Mouse (Mus musculus) right cerebral cortex, adult 18-20 months (tissue): ENCODE results near the gene Mlc1.

Experiments
- DNase-seq: peaks from one replicate; pipeline ENCODE4 v3.0.0; 2022; ENCODE audit warnings: mixed read lengths

Gene Mlc1

GRCm38 (mm10) chr15:88978281-88979137 lies at the start of gene Mlc1:
Mlc1 (minus strand) TSS chr15:88979007.
- peak; percentile 31 for DNase-seq

GRCm38 (mm10) chr15:89020492-89020891 lies 41.7 kb upstream of the Mlc1 start:
- DNase-seq = no peak

DNA sequence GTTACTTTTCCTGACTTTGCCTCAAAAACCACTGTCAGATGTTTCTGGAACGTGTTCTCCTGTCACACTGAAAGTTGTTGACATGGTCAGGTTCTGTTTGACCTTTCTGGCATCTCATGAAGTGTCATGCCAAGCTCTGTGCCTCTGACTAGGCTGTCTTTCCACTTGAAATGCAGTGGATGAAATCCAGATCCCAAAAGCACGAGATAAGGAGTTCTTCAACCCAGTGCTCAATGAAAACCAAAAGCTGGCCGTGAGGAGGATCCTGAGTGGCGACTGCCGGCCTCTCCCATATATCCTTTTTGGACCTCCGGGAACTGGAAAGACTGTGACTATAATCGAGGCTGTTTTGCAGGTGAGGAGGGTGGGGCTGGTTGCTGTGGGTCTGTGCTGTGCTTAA lies 41.3 kb upstream of the Mlc1 start:
- no peak for DNase-seq

DNA sequence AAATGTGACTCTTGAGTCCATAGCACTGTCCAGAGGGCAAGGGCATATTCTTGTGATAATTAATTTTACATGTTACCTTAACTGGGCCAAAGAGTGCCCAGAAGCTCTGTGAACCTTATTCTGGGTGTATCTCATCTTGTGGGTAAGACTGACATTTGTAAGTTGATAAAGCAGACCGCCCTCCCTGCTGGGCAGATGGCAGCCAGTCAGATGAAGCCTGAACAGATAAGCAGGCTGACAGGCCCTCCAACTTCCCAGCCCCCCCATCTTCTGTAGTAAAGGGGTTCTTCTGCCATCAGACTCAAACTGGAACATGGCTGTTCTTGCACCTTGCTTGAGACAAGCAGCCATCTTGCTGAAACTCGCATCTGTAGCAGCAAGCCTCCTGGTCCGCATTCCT lies 37.9 kb upstream of the Mlc1 start:
- no peak for DNase-seq

- DNase-seq = no peak
Observed at GRCm38 (mm10) chr15:89007781-89008180, 29.0 kb upstream of the Mlc1 start.

GRCm38 (mm10) chr15:89007002-89007401 lies 28.2 kb upstream of the Mlc1 start:
- DNase-seq = no peak

DNA sequence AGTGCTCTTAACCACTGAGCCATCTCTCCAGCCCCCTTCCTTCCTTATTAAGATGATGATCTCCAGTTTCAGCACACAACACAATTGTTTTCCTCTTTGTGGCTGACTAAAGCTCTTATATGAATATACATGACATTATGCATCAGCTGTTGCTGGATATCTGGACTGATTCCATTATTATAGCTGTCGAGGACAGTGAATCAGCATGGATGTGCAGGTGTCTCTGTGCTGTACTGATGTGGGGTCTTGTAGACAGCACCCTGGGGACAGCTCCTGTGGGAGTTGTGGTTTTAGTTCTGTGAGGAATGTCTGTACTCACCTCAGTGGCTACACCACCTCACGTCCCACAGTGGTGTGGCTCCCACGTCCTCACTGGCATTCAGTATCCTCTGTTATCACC lies 22.4 kb upstream of the Mlc1 start:
- DNase-seq = no peak

DNA sequence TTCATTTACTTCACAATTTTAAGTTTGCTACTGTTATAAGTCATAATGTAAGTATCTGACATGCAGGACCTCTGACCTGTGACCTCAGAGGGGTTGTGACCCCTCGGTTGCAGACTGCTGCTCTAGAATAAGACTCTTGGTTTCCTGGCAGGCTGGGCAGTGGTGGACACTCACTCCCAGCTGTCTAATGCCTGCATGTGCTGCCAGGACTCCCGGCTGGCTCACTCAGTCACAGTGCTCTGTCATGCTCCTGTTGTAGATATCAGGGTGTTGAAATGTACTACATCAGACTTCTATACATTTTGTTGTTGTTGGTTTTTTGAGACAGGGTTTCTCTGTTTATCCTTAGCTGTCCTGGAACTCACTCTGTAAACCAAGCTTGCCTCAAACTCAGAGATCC lies 21.6 kb upstream of the Mlc1 start:
- DNase-seq = no peak

DNA sequence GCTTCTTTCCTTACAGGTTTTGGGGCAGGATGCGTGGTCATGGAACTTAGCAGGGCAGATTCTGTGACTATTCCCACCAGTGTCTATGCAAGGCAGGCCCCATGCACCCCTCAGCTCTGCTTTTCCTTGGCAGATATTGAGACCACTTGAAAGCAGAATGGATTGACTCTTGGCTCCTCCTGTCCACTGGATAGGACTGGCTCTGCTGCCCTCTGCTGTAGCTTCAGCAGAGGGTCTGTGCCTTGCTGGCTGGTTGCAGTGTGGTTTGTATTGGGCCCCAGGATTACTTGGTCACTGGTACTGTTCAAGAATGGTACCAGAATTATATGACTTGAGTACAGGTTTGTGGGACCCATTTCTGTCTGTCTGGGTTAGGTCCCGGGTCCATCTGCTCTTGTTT lies 20.3 kb upstream of the Mlc1 start:
- no peak for DNase-seq

GRCm38 (mm10) chr15:88998636-88999035 lies 19.8 kb upstream of the Mlc1 start:
- peak; percentile 8 for DNase-seq

DNA sequence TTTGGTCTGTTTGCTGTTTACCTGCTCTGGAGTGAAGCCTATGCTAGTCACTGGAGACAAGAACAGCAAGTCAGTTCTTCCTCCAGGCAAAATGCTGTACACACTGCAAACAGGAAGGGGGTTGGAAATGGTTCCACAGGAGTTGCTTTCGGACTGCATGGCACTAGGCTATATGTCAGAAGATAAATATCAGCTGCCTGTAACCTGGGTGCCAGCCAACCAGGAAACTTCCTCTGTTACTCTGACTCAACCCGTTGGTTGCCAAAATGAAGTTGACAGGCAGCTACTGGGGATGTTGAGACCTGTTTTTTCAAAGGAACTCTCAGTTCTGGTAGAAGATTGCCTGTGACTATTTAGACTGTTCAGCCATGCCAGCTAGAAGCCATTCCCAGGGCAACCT lies 10.4 kb upstream of the Mlc1 start:
- DNase-seq = no peak

DNA sequence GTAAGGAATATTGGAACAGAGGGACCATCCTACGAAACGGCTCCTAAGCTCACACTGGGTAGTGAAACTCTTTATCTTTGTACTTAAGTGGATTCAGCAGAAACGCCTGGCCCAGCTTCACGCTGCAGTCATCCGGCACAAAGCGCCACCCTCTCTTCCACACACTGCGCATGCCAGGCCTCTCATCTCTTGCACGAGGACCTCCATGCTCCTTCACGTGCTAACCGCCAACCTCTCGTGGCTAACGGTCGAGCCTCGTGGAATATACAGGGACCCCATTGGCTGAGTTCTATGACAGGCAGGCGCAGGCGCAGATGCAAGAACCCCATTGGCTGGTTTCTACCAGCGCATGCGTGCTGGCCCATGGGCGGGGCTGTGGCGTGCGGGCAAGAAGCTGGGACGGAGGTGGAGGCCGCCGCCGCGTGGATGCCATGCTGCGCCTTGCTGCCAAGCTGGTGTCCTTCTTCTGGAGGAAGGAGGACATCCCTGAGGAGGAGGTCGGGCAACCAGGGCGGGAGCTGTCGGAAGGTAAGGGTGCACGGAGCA lies 3.8 kb upstream of the Mlc1 start, which contains the start of gene Mov10l1:
Gene Mov10l1 (plus strand): TSS at position 376 of the 546 bp plus-strand sequence.
- no peak for DNase-seq

DNA sequence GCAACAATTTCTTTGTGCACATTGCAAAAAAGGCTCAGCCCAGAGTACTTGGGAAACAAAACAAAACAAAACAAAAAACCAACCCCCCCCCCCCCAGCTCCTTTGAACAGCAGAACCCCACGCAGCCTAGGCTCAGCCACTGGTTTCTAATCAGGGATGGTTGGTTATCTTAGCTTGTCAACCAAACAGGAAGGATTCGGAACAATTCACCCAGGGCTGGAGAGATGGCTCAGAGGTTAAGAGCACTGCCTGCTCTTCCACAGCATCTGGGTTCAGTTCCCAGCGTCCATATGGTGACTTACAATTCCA lies 285 bp upstream of the Mlc1 start:
- no peak for DNase-seq

DNA sequence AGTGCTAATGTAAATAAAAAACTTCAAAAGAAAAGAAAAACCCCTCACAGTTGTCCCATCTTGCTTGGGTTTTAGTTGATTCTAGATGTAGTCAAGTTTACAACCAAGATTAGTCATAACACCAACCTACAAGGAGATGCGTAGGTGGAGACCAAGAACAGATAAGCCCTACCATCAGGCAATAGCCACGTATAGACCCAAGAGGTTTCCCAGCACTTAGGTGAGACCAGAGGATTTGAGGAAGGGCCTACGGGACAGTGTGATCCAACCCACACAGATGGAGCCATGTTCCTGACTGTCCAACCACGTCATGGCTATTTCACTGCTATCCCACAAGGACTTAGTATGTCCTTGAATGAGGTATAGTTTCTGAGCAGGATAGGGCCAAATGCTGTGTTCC lies 6.5 kb downstream of the Mlc1 start:
- no peak for DNase-seq

- no peak for DNase-seq
Observed at GRCm38 (mm10) chr15:88964070-88964578, 14.7 kb downstream of the Mlc1 start.

- DNase-seq = no peak
Observed at GRCm38 (mm10) chr15:88957522-88957921, 21.3 kb downstream of the Mlc1 start.

- no peak for DNase-seq
Observed at GRCm38 (mm10) chr15:88955342-88955741, 23.5 kb downstream of the Mlc1 start.

DNA sequence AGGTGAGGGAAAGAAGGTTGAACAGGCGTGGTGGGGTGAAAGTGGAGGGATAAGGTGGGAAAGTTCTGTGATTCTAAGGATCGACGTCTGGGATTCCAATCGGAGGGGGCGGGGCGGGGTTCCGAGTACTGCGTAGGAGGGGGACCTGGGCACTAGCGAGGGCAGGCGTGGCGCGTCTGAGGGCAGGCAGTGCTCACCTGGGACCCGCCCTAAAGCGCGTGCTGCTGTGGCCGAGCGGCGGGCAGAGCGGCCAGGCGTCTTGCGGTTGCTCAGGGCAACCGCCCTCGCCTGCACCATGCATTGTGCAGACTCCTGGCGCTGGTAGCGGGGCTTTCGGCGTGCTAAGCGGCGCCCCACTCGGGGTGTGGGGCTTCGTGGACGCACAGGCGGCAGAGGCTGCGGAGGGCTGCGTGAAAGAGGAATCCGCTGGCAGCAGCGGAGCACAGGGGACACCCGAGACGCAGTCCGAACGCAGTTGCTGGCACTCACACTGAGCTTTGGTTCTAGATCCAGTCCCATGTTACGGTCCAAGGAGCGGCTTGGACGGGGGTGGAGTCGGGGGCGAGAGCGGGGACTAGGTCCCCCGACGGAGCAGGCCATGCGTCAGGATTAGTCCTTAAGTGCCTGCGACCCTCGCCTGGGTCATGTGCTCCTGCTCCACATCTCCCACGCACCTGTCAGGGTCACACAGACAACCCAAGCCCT lies 24.3 kb downstream of the Mlc1 start, which contains the start of gene Ttll8:
Gene Ttll8 (minus strand): TSS at position 51 of the 705 bp plus-strand sequence.
- DNase-seq = no peak

DNA sequence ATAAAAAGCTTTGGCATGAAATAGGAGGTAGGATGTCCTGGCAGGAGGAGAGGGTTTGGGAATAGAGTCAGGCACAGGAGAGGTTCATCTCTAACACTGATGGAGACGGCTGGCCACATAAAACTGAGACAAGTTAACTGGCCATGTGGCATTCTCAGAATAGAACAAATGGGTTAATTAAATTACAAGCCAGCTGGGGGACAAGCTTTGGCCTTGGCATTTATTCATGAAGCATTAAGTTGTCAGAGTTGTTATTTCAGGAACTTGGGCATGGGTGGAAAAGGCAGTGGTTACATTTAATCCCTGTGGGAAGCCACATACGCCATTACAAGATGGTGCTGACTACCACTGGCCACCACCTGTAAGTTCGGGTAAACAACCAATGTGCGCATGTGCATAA lies 27.6 kb downstream of the Mlc1 start:
- no peak for DNase-seq

DNA sequence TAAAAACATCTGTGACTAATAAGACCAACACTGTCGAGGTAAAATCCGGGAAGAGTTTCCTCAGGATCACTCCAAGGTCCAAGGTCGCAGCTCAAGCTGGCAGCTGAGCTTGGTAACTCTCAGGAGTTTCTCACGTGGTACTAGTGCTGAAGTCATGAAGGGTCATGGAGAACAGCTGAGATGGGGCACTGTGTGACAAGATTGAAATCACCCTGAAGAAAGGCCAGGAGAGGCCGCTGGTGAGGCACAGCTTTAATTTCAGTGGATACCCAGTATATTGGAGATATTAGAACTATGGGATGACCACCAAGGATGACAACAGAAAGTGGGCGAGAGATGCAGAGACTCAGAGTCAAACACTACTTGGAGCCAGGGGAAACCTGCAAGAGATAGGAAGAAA lies 32.0 kb downstream of the Mlc1 start:
- DNase-seq = no peak

DNA sequence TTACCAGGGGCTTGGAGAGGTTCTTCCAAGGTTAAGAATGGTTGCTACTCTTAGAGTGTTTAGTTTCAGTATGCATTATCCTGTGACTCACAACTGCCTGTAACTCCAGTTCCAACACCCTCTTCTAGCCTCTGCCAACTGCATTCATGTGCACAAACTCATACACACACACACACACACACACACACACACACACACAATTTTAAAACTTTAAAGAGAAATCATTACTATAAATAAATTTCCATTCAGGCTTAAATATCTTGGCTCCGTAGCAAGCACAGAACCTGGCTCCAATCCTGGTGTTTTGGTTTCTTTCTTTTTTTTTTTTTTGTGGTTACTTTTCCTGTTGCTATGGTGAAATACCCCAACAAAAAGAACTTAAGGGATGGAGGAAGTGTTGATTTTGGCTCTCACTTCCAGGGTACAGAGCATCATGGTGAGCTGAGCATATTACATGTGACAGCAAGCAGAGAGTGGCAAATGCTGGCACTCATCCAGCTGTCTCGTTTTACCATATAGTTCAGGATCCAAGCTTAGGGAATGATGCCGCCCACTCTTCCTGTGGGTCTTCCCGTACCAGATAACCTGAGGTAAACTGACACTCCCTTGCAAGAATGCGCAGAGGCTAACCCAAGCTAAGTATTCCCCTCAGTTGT lies 34.8 kb downstream of the Mlc1 start:
- DNase-seq = peak; percentile 8

GRCm38 (mm10) chr15:88942783-88943182 lies 36.0 kb downstream of the Mlc1 start:
- DNase-seq = no peak

DNA sequence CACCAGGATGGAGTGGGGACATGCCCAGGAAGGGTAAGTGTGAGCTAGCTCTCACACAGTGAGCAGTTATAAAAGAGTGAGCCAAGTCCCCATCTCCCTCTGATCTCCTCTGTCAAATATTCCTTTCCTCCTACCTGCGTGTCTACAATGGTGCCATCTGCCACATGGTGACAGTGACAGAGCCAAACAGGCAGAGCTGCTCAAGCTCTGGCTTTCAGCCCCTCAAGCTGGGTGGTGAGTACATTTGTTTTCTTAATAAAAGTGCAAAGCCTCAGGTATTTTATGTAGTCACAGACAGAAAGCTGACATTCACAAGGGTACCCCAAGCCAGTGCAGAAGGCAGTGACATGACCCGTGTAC lies 41.5 kb downstream of the Mlc1 start:
- no peak for DNase-seq
